15 mouse cellular contexts compared by ENCODE assay signal in genomic region chr19:29142307-29142706, GRCm38 (mm10). TPM values are rescaled to one million over a fixed set of nuclear protein-coding genes. Genes with fewer than 3 reads are reported as not detected.
DNase-seq lines count a peak whose midpoint lies in the region; ATAC-seq lines count a peak whose summit lies in the region.
"Had no signal": no experiment of that assay in that cellular context is flagged by ENCODE, and none has a peak within 500 bp of the region (broad histone marks: within the 10 kb centered on the region; RNA-seq: fewer than 3 reads in every experiment).

No protein-coding gene starts in this region.

- peak; percentile 90 for ATAC-seq in common myeloid progenitor, adult 5-6 weeks (replicated peaks; ENCODE audit: low read depth, poor library complexity, severe bottlenecking)

- peak; percentile 16 for DNase-seq in layer of hippocampus, adult 9-11 months
- DNase-seq in layer of hippocampus, postnatal 14 days (ENCODE audit: low spot score in 2 of 2) = no peak
- DNase-seq in telencephalon, adult 2 months (ENCODE audit: low read depth, low spot score) = peak; percentile 15
- DNase-seq in thymus, postnatal 4 days = peak; percentile 55
- no peak for DNase-seq in gastrocnemius, postnatal 4 days (ENCODE audit: low spot score in 2 of 2)
- no peak for DNase-seq in cerebellum, adult 9-11 months
- DNase-seq: adrenal gland, adult 8-10 months; cerebellum, postnatal 36 days; gastrocnemius, postnatal 10 days; kidney, adult 2 months; kidney, postnatal 10 days; left cerebral cortex, postnatal 4 days; lung, postnatal 4 days; midbrain, embryonic 14.5 days had no signal

RNA-seq across cellular contexts. Expression of gene Rcl1, which starts 41.1 kb away (rescaled TPM):
- 10 to 100 TPM; 15.1 to 15.2 TPM for total RNA-seq in layer of hippocampus, postnatal 14 days (2021)
- total RNA-seq in common myeloid progenitor, adult 5-6 weeks (2017) = 80.3 and 97.2 TPM in 2 replicates
- total RNA-seq in gastrocnemius, postnatal 4 days (2021) = 10 to 100 TPM; 11.6 to 12.6 TPM

Comparison
In these comparisons a context has a peak if more than half of its experiments do, and no peak if none do; other contexts are left out.
1. DNase-seq: peak in layer of hippocampus, adult 9-11 months (single experiment), telencephalon, adult 2 months (single experiment) and thymus, postnatal 4 days (single experiment); none in layer of hippocampus, postnatal 14 days (0 of 2), gastrocnemius, postnatal 4 days (0 of 2) and cerebellum, adult 9-11 months (single experiment).